Mouse (Mus musculus): ENCODE data around the gene Gm4981. TPM values are rescaled to one million over a fixed set of nuclear protein-coding genes. Genes with fewer than 3 reads are reported as not detected.
A peak's percentile ranks its signal among the peaks of the same experiment; 100 is the strongest.
"Not testable (repeated sequence)": the region's sequence is repeated elsewhere in the genome, so short reads cannot be mapped to it uniquely, and the experiment has no call there.

The Gm4981 gene
- not detected in 2 replicates for total RNA-seq (2021)
- long read RNA-seq, result 0 reads

DNA sequence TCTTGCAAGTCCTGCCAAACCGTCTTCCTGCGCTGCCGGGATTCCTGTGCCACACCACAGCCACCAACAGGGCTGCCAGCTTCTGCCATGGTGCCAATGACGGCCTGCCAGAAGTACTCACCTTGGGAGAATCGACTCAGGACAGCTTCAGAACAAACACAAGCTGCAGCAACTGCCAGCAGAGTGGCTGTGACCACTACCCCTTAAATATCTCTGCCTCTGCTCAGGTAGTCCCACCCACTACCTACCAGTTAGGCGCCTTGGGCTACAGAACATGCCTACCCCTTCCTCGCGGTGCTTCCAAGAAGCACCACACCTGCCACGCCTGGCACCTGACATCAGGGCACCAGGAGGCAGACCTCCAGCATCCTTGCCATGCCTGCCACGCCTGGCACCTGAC is at the start of gene Gm4981:
Gene Gm4981, minus strand, starts transcription at position 89 of the 400 bp plus-strand sequence.
- DNase-seq, result no peak

DNA sequence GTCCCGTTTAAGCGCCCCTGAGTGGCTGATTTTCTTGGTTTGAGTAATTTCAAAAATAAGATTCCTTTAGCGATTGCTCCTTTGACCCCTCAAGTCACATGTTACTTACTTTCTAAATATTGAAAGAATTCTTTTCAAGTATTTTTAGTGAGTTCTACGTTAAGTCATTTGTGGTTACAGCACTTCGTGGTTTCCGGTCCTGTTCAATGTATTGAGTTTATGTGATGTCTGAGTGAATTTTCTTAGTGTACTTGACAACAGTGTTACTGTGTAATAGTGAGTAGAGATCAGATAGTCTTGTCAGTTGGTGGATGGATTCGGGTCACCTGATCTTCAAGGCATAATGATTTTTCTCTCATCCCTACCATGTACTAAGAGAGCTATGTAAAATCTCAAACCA is 45.7 kb upstream of the Gm4981 start:
- DNase-seq, result no peak

DNA sequence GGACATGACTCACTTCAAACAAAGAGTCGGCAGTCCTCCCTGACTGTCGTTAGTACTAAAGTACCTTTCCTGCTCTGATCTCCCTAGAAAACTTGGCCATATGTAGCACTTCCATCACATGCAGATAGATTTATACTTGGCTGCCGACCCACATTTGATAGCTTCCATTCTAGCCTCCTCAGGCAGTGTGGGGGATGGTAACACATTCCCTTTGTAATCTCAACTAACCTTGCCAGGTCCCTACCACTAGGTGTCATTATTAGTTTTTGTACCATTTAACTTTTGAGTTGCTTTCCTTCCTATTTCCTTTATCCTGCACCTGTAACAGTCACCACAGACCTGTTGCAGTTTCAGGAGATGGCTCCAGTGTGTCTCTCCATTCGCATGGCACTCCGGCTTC is 22.0 kb upstream of the Gm4981 start:
- DNase-seq, result no peak

DNA sequence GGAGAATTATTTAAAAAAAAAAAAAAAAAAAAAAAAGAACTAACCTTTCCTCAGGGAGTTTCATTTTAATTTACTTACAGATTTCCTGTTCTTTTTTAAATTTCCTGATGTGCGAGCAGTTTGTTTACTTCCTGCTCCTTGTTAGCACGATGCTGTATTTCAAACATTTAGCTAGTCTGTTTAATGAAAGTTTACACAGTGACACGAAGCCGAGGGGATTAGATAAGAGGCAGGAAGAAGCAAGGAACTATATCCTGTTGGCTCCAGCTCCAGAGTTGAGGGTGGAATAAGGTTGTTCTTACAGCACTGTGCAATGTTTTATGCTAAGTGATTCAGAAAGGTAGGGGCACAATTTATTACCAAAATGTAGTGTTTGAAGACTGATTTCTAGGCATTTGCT is 19.5 kb upstream of the Gm4981 start:
- DNase-seq, result no peak

DNA sequence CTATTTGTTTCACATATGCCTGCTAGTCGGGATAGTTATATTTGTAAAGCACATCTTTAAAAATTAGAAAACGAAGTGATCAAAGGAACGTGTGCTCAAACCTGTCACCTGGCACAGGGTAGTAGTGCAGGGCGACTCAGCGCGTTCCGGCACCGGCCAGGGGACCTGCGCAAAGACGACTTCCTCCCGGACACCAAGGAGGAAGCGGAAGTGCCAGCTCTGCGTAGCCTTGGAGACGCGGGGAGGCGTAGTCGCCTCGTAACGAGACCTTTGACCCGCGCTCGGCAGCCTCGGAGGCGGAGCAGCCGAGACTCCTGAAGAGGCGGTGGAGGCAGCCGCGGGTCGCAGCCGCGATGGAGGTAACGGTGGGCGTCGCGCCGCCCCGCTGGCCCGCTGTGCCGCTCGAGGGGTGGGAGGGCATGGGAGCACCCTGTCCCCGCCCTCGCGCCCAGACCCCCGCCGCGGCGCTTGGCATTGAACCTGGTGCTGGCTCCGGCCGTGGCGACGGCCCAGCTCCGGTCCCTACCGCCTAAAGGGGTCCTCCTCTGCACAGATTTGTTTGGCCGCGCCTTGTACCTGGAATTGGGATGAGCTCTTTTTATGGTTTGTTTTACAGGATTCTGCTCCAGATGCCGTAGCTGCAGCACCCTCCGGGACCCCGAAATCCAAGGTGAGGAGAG is 18.9 kb upstream of the Gm4981 start, which contains the start of gene Gcc2:
Gene Gcc2, plus strand, starts transcription at position 285 of the 680 bp plus-strand sequence.
- DNase-seq, result peak; percentile 93

DNA sequence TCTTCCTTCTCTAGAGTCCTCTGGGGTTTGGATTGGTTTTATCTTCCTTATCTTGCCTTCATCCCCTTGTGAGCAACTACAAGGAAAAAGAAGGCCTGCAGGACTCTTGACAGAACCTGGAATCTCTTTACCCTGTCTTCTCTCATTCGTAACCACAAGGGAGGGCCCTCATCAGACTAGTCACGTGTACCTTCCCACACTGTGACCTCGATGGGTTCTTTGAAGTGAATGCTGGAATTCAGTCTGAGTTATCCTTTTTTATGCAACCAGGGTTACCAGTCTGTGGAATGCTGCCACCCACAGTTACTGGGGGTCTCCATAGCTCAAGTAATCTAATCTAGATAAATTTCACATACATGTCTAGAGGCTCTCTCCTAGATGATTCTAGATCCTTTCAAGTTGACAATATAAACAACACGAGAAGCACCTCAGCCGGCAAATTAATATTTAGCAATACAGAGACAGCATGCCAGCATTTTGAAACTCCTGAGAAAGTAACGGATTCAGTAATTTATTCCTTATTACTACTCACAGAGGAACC is 18.2 kb upstream of the Gm4981 start:
- DNase-seq, result no peak

DNA sequence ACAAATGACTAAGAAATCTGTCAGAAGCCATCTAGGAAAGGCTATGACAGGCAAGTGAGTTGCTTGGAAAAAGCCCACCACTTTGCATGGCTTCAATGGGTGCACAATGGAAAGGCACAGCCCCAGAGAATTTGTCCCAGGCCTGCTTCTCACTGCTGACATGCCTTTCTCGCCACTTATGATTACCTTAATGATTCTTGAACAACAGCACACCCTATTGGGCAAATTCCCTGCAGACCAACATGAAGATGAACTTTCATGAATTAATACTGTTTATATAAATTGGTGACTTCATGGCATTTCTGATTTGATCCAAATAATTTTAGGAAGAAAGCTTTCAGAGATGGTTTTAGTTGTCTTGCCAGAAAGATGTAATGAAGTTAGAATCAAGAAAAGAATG is 13.0 kb upstream of the Gm4981 start:
- no peak for DNase-seq

DNA sequence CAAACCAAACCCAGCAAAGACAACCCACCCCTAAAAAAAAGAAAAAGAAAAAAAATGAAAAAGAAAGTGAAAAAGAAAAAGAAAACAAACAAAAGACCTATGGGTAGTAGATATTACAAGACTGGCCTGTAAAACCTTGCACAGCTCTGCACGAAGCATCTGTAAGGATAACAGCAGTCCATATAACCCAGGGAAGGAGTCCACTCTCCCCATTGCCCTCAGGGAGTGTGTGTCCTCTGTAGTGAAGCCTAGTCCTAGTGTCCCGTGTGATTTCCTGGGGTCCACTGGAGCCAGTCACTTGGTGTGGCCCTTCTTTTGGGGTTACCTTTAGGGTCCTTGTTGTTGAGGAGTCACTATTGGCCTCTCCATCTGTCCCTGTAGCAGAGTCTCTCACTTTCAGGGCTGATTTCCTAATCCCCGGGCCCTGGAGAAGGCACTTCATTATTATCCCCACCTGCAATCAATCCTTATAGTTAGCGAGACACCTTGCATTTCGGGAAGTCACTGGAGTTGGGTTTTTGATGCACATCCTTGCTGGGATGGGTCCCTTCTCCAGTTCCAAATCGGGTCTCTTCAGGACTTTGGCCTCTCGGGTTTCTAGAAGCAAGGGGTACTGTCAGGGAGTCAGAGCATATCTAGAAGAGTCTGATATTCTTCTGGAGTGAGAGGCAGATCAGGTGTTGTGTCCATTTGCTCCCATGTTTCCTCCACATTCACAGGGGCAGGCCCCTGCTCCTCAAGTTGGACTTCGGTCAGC is 2.7 kb upstream of the Gm4981 start:
- peak; percentile 39 for DNase-seq

DNA sequence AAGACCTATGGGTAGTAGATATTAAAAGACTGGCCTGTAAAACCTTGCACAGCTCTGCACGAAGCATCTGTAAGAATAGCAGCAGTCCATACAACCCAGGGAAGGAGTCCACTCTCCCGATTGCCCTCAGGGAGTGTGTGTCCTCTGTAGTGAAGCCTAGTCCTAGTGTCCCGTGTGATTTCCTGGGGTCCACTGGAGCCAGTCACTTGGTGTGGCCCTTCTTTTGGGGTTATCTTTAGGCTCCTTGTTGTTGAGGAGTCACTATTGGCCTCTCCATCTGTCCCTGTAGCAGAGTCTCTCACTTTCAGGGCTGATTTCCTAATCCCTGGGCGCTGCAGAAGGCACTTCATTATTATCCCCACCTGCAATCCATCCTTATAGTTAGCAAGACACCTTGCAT is 1.5 kb downstream of the Gm4981 start:
- DNase-seq, result not testable (repeated sequence)

DNA sequence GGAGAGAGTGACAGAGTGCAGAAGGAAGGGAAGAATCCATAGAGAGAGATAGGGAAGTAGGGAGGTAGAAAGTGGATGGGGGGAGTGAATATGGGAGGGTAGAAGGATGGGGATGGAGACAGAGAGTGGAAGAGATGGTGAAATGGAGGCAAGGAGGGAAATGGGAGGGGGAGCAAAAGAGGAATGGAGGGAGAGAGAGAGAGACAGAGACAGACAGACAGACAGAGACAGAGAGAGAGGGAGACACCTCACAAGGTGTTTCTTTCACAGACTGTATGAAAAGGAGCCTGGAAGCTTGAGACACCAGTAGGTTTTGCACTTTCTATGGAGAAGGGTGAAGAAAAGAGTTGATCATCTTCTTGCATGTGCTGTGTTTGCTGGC is 2.8 kb downstream of the Gm4981 start:
- DNase-seq, result not testable (repeated sequence)

DNA sequence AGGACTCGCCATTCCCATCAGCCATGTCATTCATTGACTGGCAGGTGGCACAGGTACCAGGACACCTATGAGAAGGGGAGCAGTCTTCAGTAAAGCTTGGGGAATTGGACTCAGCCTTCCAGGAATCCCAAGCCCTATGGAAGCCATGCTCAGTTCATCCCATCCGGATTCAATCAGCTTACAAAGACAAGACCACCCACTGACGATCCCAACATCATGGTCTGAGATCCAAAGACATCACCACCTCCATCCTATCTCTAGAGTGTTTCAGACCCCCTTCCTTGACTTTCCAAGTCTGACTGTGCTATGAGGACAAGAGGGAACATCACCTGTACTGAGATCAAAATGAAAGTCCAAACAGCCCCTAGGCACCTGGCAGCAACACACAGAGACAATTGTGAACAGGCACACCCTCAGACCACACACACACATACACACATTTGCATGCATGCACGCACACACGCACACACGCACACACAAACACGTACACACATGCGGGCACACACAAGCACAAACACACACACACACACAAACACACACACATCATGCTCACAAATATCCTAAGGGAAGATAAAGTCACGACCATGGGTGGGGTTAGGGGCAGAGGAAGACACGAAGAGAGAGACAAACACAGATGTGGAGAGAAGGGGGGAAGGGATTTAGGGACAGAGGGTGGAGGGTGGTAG is 3.3 kb downstream of the Gm4981 start:
- not testable (repeated sequence) for DNase-seq

DNA sequence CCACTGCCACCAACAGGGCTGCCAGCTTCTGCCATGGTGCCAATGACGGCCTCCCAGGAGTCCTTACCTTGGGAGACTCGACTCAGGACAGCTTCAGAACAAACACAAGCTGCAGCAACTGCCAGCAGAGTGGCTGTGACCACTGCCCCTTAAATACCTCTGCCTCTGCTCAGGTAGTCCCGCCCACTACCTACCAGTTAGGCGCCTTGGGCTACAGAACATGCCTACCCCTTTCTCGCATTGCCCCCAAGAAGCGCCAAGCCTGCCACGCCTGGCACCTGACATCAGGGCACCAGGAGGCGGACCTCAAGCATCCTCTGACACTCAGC is 3.9 kb downstream of the Gm4981 start, which contains the start of gene Duxf3:
Gene Duxf3, minus strand, starts transcription at position 35 of the 329 bp plus-strand sequence.
- not testable (repeated sequence) for DNase-seq

DNA sequence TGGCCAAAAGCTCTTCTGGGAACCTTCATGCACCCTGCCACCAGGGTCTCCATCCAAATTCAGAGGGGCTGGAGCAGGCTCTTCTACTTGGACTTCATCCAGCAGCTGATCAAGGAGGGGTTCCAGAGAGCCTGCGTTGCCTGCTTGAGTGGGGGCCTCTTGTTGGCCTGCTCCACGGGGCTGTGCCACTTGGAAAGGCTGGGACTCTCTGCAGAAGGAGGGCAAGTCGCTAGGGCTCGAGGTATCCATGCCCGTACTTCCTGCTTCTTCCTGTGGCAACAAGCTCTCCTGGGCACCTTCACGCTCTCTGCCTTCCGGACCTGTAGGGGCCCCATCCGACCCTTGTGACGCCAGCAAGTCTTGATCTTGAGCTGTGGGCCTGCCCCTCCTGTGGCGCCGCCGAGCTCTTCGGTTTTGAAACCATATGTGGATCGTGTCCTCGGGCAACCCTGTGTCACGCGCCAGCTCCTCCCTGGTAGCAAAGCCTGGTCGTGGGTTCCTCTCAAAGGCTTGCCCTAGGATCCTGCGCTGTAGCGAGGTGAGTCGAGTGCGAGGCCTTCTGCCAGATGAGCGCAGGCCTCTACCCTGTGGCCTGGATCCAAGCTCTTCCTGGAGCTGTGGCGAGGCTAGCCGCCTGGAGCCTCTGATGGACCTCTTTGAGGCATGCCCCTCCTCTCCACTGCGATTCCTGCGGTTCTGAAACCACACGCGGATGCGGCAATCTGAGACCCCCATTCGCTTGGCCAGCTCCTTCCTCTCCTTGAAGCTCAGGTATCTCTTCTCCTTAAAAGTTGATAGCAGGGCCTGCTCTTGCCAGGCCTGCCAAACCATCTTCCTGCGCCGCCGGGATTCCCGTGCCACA is 4.5 kb downstream of the Gm4981 start:
- DNase-seq, result peak; percentile 74

DNA sequence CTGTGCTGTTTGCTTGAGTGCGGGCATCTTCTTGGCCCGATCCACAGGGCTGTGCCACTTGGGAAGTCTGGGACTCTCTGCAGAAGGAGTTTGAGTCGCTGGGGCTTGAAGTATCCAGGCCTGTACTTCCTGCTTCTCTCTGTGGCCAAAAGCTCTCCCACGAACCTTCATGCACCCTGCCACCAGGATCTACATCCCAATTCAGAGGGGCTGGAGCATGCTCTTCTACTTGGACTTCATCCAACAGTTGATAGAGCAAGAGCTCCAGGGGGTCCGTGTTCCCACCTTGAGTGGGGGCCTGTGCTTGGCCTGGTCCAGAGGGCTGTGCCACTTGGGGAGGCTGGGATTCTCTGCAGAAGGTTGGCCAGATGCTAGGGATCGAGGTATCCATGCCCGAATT is 5.4 kb downstream of the Gm4981 start:
- not testable (repeated sequence) for DNase-seq

DNA sequence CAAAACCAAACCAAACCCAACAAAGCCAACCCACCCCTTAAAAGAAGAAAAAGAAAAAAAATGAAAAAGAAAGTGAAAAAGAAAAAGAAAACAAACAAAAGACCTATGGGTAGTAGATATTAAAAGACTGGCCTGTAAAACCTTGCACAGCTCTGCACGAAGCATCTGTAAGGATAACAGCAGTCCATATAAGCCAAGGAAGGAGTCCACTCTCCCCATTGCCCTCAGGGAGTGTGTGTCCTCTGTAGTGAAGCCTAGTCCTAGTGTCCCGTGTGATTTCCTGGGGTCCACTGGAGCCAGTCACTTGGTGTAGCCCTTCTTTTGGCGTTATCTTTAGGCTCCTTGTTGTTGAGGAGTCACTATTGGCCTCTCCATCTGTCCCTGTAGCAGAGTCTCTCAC is 6.5 kb downstream of the Gm4981 start:
- DNase-seq, result not testable (repeated sequence)

DNA sequence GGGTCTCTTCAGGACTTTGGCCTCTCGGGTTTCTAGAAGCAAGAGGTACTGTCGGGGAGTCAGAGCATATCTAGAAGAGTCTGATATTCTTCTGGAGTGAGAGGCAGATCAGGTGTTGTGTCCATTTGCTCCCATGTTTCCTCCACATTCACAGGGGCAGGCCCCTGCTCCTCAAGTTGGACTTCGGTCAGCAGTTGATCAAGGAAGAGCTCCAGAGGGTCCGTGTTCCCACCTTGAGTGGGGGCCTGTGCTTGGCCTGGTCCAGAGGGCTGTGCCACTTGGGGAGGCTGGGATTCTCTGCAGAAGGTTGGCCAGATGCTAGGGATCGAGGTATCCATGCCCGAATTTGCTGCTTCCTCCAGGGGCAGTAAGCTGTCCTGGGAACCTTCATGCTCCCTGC is 8.7 kb downstream of the Gm4981 start:
- not testable (repeated sequence) for DNase-seq

DNA sequence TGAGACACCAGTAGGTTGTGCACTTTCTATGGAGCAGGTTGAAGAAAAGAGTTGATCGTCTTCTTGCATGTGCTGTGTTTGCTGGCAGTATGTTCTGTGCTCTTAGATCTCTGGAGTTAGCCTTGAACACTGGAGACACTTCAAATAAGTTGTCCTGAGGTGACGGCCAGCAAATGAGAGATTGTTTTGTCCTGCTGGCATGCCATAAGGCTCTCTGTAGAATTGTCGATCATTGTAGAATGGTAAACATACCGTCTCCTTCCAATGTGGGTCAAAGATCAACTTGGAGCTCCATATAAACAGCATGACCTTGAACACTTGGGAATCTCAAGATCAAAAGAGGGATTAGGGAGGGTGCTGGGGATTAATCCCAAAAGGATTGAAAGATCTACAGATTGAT is 10.1 kb downstream of the Gm4981 start:
- not testable (repeated sequence) for DNase-seq

DNA sequence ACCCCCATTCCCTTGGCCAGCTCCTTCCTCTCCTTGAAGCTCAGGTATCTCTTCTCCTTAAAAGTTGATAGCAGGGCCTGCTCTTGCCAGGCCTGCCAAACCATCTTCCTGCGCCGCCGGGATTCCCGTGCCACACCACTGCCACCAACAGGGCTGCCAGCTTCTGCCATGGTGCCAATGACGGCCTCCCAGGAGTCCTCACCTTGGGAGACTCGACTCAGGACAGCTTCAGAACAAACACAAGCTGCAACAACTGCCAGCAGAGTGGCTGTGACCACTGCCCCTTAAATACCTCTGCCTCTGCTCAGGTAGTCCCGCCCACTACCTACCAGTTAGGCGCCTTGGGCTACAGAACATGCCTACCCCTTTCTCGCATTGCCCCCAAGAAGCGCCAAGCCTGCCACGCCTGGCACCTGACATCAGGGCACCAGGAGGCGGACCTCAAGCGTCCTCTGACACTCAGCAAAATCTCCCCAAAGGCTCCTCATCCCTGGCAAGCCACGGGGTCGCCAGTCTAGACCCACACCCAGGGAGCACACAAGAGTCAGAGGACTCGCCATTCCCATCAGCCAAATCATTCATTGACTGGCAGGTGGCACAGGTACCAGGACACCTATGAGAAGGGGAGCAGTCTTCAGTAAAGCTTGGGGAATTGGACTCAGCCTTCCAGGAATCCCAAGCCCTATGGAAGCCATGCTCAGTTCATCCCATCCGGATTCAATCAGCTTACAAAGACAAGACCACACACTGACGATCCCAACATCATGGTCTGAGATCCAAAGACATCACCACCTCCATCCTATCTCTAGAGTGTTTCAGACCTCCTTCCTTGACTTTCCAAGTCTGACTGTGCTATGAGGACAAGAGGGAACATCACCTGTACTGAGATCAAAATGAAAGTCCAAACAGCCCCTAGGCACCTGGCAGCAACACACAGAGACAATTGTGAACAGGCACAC is 11.4 kb downstream of the Gm4981 start, which contains the start of gene AW822073:
Gene AW822073, minus strand, starts transcription at position 104 of the 959 bp plus-strand sequence.
- peak; percentile 47 for DNase-seq

DNA sequence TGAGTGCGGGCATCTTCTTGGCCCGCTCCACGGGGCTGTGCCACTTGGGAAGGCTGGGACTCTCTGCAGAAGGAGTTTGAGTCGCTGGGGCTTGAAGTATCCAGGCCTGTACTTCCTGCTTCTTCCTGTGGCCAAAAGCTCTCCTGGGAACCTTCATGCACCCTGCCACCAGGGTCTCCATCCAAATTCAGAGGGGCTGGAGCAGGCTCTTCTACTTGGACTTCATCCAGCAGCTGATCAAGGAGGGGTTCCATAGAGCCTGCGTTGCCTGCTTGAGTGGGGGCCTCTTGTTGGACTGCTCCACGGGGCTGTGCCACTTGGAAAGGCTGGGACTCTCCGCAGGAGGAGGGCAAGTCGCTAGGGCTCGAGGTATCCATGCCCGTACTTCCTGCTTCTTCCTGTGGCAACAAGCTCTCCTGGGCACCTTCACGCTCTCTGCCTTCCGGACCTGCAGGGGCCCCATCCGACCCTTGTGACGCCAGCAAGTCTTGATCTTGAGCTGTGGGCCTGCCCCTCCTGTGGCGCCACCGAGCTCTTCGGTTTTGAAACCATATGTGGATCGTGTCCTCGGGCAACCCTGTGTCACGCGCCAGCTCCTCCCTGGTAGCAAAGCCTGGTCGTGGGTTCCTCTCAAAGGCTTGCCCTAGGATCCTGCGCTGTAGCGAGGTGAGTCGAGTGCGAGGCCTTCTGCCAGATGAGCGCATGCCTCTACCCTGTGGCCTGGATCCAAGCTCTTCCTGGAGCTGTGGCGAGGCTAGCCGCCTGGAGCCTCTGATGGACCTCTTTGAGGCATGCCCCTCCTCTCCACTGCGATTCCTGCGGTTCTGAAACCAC is 12.3 kb downstream of the Gm4981 start:
- DNase-seq, result peak; percentile 69

DNA sequence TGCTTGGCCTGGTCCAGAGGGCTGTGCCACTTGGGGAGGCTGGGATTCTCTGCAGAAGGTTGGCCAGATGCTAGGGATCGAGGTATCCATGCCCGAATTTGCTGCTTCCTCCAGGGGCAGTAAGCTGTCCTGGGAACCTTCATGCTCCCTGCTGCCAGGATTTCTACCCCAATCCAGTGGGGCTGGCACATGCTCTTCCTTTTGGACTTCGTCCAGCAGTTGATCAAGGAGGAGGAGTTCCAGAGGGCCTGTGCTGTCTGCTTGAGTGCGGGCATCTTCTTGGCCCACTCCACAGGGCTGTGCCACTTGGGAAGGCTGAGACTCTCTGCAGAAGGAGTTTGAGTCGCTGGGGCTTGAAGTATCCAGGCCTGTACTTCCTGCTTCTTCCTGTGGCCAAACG is 13.3 kb downstream of the Gm4981 start:
- not testable (repeated sequence) for DNase-seq
